Mouse (Mus musculus): ENCODE results near the gene Wfdc10.

Wfdc10 gene

DNA sequence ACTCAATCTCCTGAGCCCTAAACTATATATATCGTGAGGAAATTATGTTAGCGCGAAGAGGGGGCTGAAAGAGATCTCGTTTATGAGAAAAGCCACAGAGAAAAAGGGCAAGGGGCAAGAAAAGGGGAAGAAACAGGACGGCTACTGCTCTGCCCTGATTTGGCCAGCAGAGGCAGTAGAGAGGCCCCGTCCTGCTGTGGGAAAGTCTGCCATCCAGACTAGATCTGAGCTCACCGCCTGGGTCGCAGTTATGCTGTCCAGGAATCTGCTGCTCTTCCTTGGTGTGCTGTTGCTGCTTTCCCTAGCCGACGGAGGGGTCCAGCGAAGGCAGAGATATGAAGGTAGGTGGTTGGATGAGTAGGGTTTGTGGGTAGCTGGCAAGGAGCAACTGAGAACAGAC is at the start of gene Wfdc10:
Gene Wfdc10, plus strand, starts transcription at position 189 of the 400 bp plus-strand sequence.
- peak; percentile 45 for DNase-seq

DNA sequence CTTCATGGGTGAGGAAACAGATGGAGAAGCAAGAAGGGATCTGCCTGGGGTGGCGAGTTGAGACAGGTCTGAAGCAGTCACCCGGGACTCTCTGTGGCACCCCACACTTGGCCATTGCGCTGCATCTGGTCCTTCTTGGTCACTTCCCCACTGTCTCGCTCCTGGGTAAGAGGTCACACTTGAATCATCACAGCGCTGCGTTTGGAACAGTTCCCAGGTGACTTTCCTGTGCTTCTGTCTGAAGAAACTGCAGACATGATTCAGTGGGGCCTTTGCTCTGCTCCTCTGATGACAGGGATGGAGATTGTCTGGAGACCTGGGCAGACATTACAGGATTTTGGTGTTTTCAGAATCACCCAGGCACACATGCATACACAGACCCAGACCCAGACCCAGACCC is 47.1 kb upstream of the Wfdc10 start:
- no peak for DNase-seq

DNA sequence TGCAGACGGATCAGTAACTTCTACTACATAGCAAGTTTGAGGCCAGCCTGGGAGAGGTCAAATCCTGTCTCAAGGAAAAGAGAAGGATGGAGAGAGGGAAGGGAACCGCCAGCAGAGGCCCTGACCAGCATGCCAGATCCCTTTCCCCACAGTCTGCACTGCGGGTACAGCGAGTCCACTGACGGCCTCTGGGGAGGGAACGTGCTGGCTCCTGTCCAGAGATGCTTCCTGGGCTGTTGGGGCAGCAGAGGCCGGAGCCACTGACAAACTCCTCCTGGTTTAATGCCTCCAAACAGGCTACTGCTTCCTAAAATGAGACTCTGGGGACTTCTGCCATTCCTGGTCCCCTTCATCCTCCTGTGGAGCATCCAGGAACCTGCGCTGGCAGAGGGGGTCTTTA is 42.4 kb upstream of the Wfdc10 start, which contains the start of the genes Wfdc6b and Wfdc8:
Gene Wfdc6b, plus strand, starts transcription at position 52 of the 400 bp plus-strand sequence.
Gene Wfdc8, minus strand, starts transcription at position 156 of the 400 bp plus-strand sequence.
- DNase-seq = peak; percentile 63

DNA sequence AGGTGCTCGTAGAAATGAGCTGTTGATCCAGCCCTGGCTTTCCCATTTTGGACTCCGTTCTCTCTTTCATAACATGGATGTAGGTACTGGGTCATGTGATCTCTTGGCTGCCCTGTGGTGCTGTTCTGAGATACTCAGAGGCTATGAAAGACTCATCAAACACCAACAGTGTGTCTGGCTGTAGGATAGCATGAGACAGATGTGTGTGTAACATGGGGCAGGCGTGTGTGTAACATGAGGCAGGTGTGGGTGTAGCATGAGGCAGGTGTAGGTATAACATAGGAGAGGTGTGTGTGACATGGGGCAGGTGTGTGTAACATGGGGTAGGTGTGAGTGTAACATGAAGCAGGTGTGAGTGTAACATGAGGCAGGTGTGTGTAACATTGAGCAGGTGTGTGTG is 40.5 kb upstream of the Wfdc10 start:
- DNase-seq = no peak

DNA sequence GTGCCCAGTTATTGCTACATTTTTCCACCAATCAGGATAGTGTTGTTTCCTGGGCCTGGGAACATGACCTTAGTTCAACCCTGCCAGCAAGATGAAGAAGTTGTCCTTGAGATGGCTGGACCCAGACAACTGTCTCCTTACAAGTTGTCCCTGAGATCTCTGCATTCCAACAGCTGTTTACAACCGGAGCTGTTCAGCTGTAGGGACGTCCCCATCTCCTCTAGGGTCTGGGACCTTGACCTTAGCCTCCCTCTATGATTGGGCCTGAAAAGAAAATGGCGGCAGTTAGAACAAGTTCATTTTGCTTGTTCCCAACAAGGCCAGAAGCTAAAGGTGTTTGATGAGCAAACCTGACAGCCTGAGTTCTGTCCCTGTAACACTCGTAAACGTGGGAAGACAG is 36.8 kb upstream of the Wfdc10 start:
- no peak for DNase-seq

DNA sequence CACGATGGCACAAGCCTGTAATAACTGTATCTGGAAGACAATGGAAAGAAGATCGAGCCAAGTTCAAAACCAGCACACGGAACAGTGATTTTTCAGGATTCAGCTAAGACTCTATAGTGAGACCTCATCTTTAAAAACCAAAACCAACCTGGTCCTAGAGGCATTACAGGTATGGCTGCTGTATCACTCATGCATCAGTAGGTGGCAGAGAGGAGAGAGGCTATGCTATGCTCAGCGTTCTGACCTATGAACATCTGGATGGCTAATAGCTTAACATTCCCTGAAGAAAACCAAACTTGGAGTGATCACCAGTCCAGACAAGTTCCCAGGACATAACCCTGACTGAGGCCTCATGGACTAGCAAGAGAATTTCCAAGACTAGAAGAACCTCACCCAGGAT is 34.1 kb upstream of the Wfdc10 start:
- DNase-seq = no peak

DNA sequence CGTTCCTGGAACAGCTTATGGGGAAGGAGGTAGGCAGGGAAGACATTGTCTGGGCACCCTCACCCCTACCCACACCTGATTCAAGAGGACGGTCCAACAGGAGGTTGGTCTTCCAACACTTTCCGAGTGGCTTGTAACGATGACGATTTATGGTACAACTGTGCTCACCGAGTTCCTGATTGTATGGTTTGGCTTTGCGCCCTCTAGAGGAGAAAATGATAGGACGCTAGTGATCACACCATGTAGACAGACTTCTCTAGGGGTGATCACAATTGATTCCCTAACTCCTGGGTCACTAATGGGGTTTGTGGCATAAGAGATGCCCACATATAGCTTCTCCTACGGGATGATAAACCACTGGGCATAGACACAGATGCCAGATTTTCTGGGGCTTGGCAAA is 20.6 kb upstream of the Wfdc10 start:
- no peak for DNase-seq

DNA sequence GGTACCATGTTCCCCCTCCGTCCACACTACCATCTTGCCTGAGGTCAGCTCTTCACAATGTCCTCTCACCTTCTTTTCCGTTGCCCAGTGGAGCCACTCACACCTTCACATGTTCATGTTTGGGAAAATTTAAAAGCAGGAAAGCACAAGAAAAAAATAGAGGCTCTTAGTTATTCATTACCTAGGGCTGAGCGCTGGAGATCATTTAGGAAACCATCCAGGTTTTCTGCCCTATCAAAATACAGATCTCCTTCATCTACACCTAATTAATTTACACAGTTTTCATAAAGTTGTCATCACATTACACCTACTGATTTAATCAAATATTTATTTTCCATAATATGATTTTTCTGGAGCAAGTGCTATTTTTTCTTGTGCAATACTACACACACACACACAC is 17.1 kb upstream of the Wfdc10 start, which contains the start of gene Wfdc16:
Gene Wfdc16, minus strand, starts transcription at position 101 of the 400 bp plus-strand sequence.
- no peak for DNase-seq

DNA sequence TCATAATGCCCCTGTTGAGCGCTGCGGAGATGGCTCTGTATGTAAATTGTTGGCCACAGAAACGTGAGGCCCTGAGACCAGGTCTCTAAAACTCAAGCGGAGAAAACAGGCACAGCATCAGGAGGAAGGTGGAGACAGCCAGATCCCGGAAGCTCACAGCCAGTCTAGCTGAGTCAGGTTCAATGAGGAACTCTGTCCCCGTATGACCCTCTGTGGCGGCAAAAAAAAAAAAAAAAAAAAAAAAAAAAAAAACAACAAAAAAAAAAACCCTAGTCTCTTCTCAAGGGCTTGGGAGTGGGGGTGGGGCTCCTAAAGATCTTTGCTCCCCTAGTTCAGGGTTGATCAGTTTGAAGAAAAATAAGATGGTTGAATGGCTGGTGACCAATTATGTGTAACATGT is 14.7 kb upstream of the Wfdc10 start:
- DNase-seq = peak; percentile 20

DNA sequence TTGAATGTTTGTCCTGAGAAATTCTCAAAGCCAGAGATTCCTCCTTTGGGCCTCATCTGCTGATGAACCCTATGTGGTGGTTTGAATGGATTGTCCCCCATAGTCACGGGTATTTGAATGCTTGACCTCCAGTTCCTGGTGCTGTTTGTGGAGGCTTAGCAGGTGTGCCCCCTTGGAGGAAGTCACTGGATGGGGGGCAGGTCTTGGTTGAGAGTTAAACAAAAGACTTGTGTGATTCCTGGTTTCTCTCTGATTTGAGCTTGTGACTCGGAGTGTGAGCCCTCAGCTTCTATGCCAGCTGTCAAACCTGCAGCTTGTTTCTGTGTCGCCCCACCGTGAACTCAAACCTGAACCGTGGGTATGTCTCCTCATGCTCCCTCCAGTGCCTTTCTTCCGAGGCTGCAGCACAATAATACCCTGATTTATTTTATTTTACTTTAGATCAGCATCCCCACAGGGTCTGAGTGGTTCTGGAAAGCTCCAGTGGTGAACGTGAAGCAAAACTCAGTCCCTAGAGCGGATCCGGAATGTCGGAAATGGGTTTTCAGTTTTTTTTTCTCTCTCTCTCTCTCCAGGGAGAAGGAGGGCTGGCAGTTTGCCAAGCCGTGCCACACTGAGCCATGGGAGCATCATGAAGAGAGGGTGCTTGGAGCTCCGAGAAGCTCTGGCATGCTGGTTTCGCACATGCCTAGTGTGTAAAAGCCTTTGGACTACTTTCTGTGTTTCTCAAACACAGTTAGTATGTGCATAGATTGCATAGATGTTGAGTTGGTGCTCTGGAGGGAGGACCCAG is 13.8 kb upstream of the Wfdc10 start:
- peak; percentile 12 for DNase-seq

DNA sequence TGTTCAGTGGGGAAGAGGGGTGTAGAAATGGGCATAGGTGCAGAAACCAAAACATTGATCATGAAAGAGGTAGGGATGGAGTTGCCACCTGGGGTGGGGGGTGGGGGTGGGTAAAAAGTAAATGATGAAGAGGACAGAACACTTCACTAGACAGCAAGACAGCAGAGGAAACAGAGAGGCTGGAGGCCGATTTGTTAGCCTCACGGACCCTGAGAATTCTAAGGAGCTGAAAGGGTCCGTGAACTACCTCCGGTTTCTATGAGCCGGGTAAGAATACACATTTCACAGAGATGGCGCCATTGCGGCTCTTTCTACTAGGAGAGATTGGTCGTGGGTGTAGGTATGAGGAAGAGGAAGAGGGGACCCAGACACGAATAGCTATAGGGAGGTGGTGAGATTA is 637 bp downstream of the Wfdc10 start, which contains the start of gene Wfdc9:
Gene Wfdc9, minus strand, starts transcription at position 101 of the 400 bp plus-strand sequence.
- DNase-seq = no peak

DNA sequence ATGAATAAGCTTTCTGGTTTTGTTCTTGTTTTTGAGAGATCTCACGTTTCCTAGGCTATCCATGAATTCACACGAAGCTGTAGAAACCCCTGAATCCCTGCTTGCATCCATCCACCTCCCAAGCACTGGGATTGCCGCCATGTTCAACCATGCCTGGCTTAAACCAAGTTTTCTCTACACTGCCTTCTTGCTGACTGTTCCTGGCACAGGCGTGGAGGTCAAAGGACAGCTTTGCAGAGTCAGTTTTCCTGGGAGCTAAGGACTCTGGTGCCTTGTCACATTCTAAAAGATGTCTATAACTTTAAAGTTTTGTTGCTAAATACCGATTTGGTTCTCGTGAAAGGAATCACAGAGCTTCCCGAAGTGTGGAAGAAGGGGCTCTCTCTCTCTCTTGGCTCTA is 9.0 kb downstream of the Wfdc10 start:
- no peak for DNase-seq

DNA sequence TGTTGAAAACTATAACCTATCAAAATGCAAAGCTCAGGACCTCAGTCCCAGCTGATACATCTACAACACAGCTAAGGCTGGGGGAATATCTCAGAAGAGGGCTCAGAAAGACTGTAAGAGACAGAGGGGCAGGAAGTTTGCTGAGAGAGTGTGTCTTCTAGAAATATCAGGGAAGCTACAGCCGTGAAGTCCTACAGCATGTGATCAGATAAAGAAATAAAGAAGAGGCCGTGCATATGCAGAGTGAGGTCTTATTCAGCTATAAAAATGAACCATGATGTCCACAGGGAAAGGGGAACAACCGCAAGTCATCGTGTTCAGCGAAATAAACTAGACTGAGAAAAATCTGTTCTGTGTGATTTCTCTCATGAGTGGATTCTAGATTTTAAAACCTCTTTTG is 14.4 kb downstream of the Wfdc10 start:
- no peak for DNase-seq

DNA sequence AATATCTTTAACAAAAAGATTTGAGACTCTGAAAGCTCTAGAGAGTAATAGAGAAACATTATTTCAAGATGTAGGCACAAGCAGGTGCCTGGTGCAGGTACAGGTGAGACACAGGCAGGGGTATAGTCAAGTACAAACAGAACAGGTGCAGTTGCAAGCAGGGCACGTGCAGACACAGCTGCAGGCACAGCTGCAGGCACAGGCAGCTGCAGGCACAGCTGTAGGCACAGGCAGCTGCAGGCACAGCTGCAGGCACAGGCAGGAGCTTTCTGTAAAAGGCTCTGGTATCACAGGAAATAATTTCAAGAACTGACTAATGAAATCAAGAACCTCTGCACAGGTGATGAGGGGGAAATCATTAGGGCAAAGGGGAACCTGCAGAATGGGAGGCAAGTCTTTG is 15.1 kb downstream of the Wfdc10 start:
- DNase-seq = no peak

DNA sequence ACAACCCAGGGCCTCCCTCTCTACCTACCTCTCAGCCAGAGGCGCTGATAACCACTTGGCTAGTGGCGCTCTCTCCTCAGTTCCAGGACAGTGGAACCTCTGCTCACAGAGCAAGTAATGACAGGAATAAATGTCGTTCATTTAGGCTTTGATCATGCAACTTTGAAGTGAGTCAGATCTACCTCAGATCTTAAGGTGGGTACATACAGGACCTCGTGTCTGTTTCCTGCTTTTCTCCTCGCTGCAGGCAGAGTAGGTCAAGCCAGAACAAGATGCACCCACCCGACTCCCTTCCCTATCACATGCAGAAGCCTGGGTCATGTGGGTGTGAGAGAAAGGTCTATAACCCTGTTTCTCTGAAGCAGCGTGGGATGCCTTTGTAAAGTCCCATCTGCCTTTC is 18.1 kb downstream of the Wfdc10 start, which contains the start of gene Wfdc11:
Gene Wfdc11, minus strand, starts transcription at position 101 of the 400 bp plus-strand sequence.
- no peak for DNase-seq

DNA sequence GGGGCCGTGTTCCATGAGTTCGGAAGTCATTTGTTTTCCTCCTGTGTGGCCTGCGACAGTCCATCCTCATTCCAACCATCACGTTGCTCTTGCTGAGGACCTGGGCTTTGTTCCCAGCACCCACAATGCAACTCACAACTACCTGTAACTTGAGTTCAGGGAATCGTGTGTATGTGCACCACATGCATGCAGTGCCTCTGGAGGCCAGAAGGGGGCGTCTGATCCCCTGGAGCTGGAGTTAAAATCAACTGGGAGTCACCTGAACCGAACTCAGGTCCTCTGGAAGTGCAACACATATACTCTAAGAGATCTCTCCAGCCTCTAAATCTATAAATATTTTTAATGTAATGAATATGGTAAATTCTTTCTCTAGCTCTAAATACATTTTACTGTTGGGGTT is 20.3 kb downstream of the Wfdc10 start:
- DNase-seq = no peak

DNA sequence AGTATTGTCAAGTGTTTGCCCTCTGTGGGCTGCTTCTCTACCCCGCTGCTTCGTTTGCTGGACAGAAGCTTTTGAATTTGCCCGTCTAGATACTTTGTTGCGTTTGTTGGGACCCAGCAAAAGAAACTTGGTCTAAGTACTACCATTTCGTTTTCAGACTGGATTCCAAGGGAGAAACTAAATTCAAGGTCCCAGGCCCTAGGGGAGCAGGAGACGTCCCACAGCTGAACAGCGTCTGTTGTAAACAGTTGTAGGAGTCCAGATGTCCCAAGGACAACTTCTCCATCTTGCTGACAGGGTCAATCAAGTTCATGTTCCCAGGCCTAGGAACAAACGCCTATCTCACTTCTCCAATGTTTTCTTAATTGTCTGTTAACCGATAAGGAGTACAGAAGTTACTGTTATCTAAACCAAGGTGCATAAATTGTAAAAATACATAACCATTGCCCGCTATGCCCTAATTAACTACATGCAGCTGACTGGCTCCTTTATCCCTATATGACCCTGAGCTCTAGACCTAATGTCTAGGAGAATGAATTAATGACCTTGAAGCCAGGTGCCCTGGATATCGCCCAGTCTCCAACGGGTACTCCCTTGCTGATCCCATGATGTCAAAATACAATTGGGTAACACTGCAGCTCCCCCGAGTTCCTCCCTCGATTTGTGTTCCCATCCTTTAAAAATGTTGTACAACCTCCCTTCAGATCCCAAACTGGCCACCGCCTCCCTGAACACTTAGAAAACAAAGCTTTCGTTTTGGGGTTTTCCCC is 21.3 kb downstream of the Wfdc10 start:
- no peak for DNase-seq

DNA sequence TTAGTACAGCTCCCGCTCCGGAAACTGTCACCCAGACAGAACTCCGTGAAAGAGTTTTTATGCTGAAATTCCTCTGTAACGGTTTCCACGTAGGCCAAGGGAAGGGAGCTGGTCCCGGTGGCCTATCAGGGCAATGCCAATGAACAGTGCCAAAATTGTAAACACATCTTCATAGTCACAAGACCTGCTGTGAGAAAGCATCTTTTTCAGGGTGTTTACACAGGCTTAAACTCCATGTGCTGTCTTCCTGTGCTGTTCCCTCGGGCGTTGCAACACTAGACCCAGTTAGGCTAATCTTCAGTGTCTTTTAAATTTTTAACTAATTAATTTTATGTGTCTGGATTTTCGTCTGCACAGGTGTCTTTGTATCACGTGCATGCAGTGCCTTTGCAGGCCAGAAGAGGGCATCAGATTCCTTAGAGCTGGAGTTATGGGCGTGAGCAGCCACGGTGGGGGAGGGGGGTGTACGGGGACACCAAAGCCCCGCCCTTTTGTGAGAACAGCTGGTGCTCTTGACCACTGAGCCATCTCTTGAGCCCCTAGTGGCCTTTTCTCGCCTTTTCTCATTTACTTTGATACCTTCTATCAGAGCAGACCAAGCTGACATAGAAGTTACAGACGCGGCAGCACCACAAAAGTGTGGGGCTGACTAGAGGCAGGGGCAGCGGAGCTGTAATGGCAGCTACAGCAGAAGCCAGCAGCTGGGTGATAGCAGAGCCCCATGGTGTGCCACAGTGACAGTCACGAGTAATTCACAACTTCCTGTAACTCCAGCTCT is 23.2 kb downstream of the Wfdc10 start:
- DNase-seq = peak; percentile 86

DNA sequence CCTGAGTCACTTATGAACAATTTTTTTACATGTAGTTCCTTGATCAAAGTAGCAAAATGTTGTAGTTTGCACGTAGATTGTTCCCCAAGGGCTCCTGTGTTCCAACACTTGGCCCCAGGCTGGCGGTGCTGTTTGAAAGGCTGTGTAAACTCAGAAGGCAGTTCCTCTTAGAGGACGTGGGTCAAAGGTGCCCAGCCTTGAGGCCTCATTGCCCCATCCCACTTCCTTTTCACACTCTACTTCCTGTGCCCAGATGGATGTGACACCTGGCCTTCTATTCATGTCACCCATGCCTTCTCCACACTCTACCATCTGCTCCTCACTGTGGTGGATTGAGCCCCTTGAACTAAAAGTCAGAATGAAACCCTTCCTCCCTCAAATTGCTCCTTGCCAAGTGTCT is 24.1 kb downstream of the Wfdc10 start:
- DNase-seq = no peak

DNA sequence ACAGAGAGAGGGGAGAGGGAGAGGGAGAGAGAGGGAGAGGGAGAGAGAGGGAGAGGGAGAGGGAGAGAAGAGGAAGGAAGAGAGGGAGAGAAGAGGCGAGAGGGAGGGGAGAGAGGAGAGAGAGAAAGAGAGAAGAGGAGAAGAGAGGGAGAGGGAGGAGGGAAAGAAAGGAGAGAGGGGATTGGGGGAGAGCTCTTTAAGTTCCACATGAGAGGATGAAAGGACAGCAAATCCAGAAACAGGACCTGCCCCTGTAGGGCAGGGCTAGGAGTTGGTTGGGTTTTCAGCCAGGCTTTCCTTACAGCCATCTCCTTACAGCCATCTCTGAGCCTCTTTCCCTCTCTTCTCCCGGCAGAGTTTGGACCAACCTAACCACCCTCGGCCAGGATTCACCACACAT is 29.0 kb downstream of the Wfdc10 start, which contains the start of gene Wfdc13:
Gene Wfdc13, plus strand, starts transcription at position 301 of the 400 bp plus-strand sequence.
- DNase-seq = no peak

DNA sequence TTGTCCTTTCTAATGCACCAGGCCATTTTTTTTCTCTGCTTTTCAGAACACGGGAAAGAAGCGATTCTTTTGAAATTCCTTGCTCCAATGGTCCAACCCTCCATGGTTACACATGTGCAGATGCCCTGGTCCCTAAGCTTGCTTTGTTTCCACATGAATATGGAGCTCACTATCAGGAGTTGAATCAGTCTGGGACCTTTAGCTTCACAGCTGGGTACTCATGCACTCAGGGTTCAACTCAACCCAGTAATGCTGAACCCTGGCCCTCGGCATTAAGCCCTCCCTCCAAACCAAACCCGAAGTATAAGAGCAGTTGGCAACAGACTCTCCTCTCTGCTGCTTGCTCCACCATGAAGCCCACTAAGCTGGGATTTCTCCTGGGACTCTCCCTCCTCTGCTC is 42.4 kb downstream of the Wfdc10 start, which contains the start of gene Spint4:
Gene Spint4, plus strand, starts transcription at position 301 of the 400 bp plus-strand sequence.
- DNase-seq = no peak

DNA sequence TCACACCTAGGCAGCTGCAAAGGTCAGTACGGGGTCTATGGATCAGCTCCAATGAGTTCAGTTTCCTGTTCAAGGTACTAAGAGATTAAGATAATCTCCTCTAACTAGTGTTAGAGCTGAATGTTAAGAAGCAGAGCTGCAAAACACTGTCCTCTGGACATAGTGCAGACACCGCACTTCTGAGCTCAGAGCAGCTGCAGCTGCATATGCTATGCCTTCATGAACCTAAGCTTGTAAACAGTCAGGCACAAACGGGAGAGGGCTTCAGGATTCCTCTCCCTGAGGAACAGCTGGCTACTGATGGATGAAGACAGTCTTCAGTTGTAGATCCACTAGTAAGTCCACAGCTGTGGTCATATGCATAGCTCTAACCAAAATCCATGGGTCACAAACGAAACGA is 45.1 kb downstream of the Wfdc10 start:
- DNase-seq = no peak

DNA sequence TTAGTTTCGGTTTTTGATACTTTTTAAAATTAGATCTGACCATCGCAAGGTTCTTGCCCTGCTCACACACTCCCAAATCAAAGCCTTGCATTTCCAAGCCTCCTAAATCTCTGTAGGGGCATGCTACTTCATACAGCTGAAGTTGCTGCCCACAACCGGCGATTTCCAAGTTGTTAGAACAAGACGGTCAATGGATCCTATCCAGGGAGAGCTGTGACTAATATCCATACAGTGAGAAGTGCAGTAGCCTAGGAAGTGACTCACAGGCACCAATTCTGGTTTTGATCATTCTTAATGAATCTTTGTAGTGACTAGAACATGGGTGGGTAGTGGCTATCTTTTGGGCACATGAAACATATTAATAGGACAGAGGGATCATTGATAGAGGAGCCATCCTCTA is 45.9 kb downstream of the Wfdc10 start:
- no peak for DNase-seq

Data from kidney, postnatal 14 days (tissue).